10 mouse cellular contexts compared by ENCODE assay signal in the genomic region with DNA sequence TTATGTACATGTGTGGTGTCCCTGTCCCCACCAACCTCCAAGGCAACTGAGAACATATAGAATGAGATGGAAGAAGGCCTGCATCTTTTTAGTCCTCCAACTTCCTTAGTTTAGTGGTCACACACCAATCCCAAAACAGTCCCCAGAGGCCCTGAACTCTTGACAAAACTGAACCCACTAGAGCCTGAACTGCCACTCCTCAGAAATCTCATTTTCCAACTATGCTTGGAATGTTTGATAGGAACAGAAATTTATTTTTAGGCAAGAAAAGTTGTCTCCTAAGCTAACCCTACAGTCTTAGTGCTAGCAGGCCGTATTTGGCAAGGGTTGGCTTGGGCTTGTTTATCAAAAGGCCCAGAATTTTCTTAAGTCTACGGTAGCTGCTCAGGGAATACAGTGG. TPM values are rescaled to one million over a fixed set of nuclear protein-coding genes. Genes with fewer than 3 reads are reported as not detected.
DNase-seq lines count a peak whose midpoint lies in the region; ATAC-seq and TF ChIP-seq lines count a peak whose summit lies in the region.
"Had no signal": no experiment of that assay in that cellular context is flagged by ENCODE, and none has a peak within 500 bp of the region (broad histone marks: within the 10 kb centered on the region; RNA-seq: fewer than 3 reads in every experiment).

No protein-coding gene starts in this region.

- ATAC-seq in heart, embryonic 12.5 days (ENCODE audit: insufficient number of reproducible peaks, low FRiP score) = no peak
- no peak for ATAC-seq in lung, embryonic 14.5 days (ENCODE audit: insufficient read depth)
- ATAC-seq in embryonic facial prominence, embryonic 15.5 days (ENCODE audit: insufficient number of reproducible peaks, low FRiP score, low TSS enrichment, low read depth) = no peak
- ATAC-seq in liver, embryonic 15.5 days (ENCODE audit: insufficient read depth) = no peak
- no peak for ATAC-seq in megakaryocyte progenitor cell, adult 5-6 weeks (replicated peaks; ENCODE audit: poor library complexity)
- ATAC-seq: forebrain, embryonic 13.5 days had no signal

- peak overlapping the region; percentile 42; the same call in 1 of the 2 replicates for H3K9ac ChIP-seq in heart, embryonic 12.5 days
- no peak overlapping the region; the same call in 1 of the 2 replicates for H3K9ac ChIP-seq in lung, embryonic 14.5 days
- no peak overlapping the region; the same call in 1 of the 2 replicates for H3K9ac ChIP-seq in embryonic facial prominence, embryonic 15.5 days
- no peak overlapping the region for H3K9ac ChIP-seq in liver, embryonic 15.5 days
- H3K9ac ChIP-seq: forebrain, embryonic 13.5 days had no signal

- TF ChIP-seq CTCF in lung, embryonic 14.5 days (IDR thresholded peaks at IDR 0.05; ENCODE audit: low read depth) = no peak

- intact Hi-C loops in heart, postnatal 14 days (cut with DNase I) = no loop called here

- H3K4me2 ChIP-seq in heart, embryonic 12.5 days = peak overlapping the region; percentile 20; the same call in 1 of the 2 replicates
- peak overlapping the region; percentile 21; the same call in 1 of the 2 replicates for H3K4me2 ChIP-seq in lung, embryonic 14.5 days
- H3K4me2 ChIP-seq in embryonic facial prominence, embryonic 15.5 days (replicated peaks) = no peak overlapping the region
- no peak overlapping the region for H3K4me2 ChIP-seq in liver, embryonic 15.5 days
- H3K4me2 ChIP-seq: forebrain, embryonic 13.5 days had no signal

- WGBS in heart, embryonic 12.5 days = 37% methylated on average over 2 of the region's 2 CpGs
- WGBS in lung, embryonic 14.5 days = 53% methylated on average over 2 of the region's 2 CpGs
- 66% methylated on average over 2 of the region's 2 CpGs for WGBS in embryonic facial prominence, embryonic 15.5 days
- 79% methylated on average over 2 of the region's 2 CpGs for WGBS in liver, embryonic 15.5 days (ENCODE audit: insufficient replicate concordance)

- no peaks in the 10 kb centered on the region for H3K9me3 ChIP-seq in heart, embryonic 12.5 days (replicated peaks)
- H3K9me3 ChIP-seq in lung, embryonic 14.5 days (ENCODE audit: low read depth, low read length) = no peaks in the 10 kb centered on the region
- H3K9me3 ChIP-seq in embryonic facial prominence, embryonic 15.5 days (replicated peaks) = no peaks in the 10 kb centered on the region
- no peaks in the 10 kb centered on the region for H3K9me3 ChIP-seq in liver, embryonic 15.5 days (replicated peaks)
- H3K9me3 ChIP-seq: forebrain, embryonic 13.5 days had no signal

- no peak overlapping the region for H3K4me3 ChIP-seq in heart, embryonic 12.5 days
- H3K4me3 ChIP-seq in lung, embryonic 14.5 days (ENCODE audit: low read depth, low read length) = no peak overlapping the region
- H3K4me3 ChIP-seq in embryonic facial prominence, embryonic 15.5 days (replicated peaks) = no peak overlapping the region
- no peak overlapping the region for H3K4me3 ChIP-seq in liver, embryonic 15.5 days (replicated peaks)
- H3K4me3 ChIP-seq: forebrain, embryonic 13.5 days had no signal

- peaks cover 28% of the 10 kb centered on the region; the same call in 1 of the 2 replicates for H3K36me3 ChIP-seq in heart, embryonic 12.5 days
- peaks cover 11% of the 10 kb centered on the region; the same call in 1 of the 2 replicates for H3K36me3 ChIP-seq in lung, embryonic 14.5 days (ENCODE audit: insufficient read depth)
- H3K36me3 ChIP-seq in embryonic facial prominence, embryonic 15.5 days = 0 out of 2 replicates have a peak, but pooled peaks cover 12% of the 10 kb centered on the region
- H3K36me3 ChIP-seq in liver, embryonic 15.5 days (replicated peaks) = peaks cover 40% of the 10 kb centered on the region

- no peak for DNase-seq in heart, postnatal 14 days
- DNase-seq in lung, embryonic 14.5 days = no peak
- no peak for DNase-seq in lung, postnatal 14 days
- DNase-seq in ovary, adult 18-20 months (ENCODE audit: low spot score) = no peak
- DNase-seq: lung, adult 2 months had no signal

- H3K27me3 ChIP-seq in heart, embryonic 12.5 days (replicated peaks) = no peaks in the 10 kb centered on the region
- no peaks in the 10 kb centered on the region for H3K27me3 ChIP-seq in lung, embryonic 14.5 days (ENCODE audit: insufficient read depth, low read length)
- no peaks in the 10 kb centered on the region for H3K27me3 ChIP-seq in embryonic facial prominence, embryonic 15.5 days
- no peaks in the 10 kb centered on the region for H3K27me3 ChIP-seq in liver, embryonic 15.5 days

- peaks cover 96% of the 10 kb centered on the region for H3K4me1 ChIP-seq in heart, embryonic 12.5 days (replicated peaks)
- peaks cover 74% of the 10 kb centered on the region for H3K4me1 ChIP-seq in lung, embryonic 14.5 days (ENCODE audit: insufficient read depth)
- peaks cover 91% of the 10 kb centered on the region for H3K4me1 ChIP-seq in embryonic facial prominence, embryonic 15.5 days
- H3K4me1 ChIP-seq in liver, embryonic 15.5 days (replicated peaks) = peaks cover 99% of the 10 kb centered on the region

- peak overlapping the region; percentile 89 for H3K27ac ChIP-seq in heart, embryonic 12.5 days (ENCODE audit: poor library complexity, severe bottlenecking)
- H3K27ac ChIP-seq in lung, embryonic 14.5 days (ENCODE audit: low read depth) = peak overlapping the region; percentile 91
- peak overlapping the region; percentile 89 for H3K27ac ChIP-seq in embryonic facial prominence, embryonic 15.5 days (replicated peaks)
- peak overlapping the region; percentile 45; the same call in 1 of the 2 replicates for H3K27ac ChIP-seq in liver, embryonic 15.5 days (replicated peaks)

RNA-seq across cellular contexts. Expression of a gene that starts 10.4 kb away (rescaled TPM):
- 317 and 318 TPM in 2 replicates for polyA plus RNA-seq in heart, embryonic 12.5 days (2016; fragmentation: Nextera tagmentation; extraction: Ambion mirVana)
- total RNA-seq in heart, postnatal 14 days (2021) = 100 to 1,000 TPM; 110 to 127 TPM
- polyA plus RNA-seq in lung, embryonic 14.5 days (2014; fragmentation: Nextera tagmentation; extraction: Ambion mirVana) = 266 and 270 TPM in 2 replicates
- 321 and 328 TPM in 2 replicates for polyA plus RNA-seq in embryonic facial prominence, embryonic 15.5 days (2015; fragmentation: Nextera tagmentation; extraction: Ambion mirVana)
- 126 and 147 TPM in 2 replicates for polyA plus RNA-seq in liver, embryonic 15.5 days (2015; fragmentation: Nextera tagmentation; extraction: Ambion mirVana)
- total RNA-seq in megakaryocyte progenitor cell, adult 5-6 weeks (2015) = 86.4 and 87.2 TPM in 2 replicates
- total RNA-seq in megakaryocyte progenitor cell, adult 5-6 weeks (2017) = 47.1 and 49.5 TPM in 2 replicates

RNA-seq across cellular contexts. Expression of a gene that starts 29.9 kb away (rescaled TPM):
- polyA plus RNA-seq in heart, embryonic 12.5 days (2016; fragmentation: Nextera tagmentation; extraction: Ambion mirVana) = 254 and 255 TPM in 2 replicates
- 100 to 1,000 TPM; 157 to 159 TPM for total RNA-seq in heart, postnatal 14 days (2021)
- polyA plus RNA-seq in lung, embryonic 14.5 days (2014; fragmentation: Nextera tagmentation; extraction: Ambion mirVana) = 392 and 398 TPM in 2 replicates
- 403 and 405 TPM in 2 replicates for polyA plus RNA-seq in embryonic facial prominence, embryonic 15.5 days (2015; fragmentation: Nextera tagmentation; extraction: Ambion mirVana)
- polyA plus RNA-seq in liver, embryonic 15.5 days (2015; fragmentation: Nextera tagmentation; extraction: Ambion mirVana) = 209 and 222 TPM in 2 replicates
- total RNA-seq in megakaryocyte progenitor cell, adult 5-6 weeks (2015) = 248 and 305 TPM in 2 replicates
- 384 and 406 TPM in 2 replicates for total RNA-seq in megakaryocyte progenitor cell, adult 5-6 weeks (2017)

RNA-seq across cellular contexts. Expression of a gene that starts 30.1 kb away (rescaled TPM):
- polyA plus RNA-seq in heart, embryonic 12.5 days (2016; fragmentation: Nextera tagmentation; extraction: Ambion mirVana) = 5.8 and 6.5 TPM in 2 replicates
- 1 to 10 TPM in 1 of 2 experiments, under 1 TPM in 1; 0.96 to 2.4 TPM for total RNA-seq in heart, postnatal 14 days (2021)
- 8.5 and 10.7 TPM in 2 replicates for polyA plus RNA-seq in lung, embryonic 14.5 days (2014; fragmentation: Nextera tagmentation; extraction: Ambion mirVana)
- polyA plus RNA-seq in embryonic facial prominence, embryonic 15.5 days (2015; fragmentation: Nextera tagmentation; extraction: Ambion mirVana) = 7.5 and 7.7 TPM in 2 replicates
- 21.6 and 26.3 TPM in 2 replicates for polyA plus RNA-seq in liver, embryonic 15.5 days (2015; fragmentation: Nextera tagmentation; extraction: Ambion mirVana)
- 38.5 and 49.8 TPM in 2 replicates for total RNA-seq in megakaryocyte progenitor cell, adult 5-6 weeks (2015)
- 62.8 and 65.6 TPM in 2 replicates for total RNA-seq in megakaryocyte progenitor cell, adult 5-6 weeks (2017)

Comparison
In these comparisons a context has a peak if more than half of its experiments do, and no peak if none do; other contexts are left out.
1. H3K4me2 ChIP-seq: peak in heart, embryonic 12.5 days (single experiment) and lung, embryonic 14.5 days (single experiment); none in embryonic facial prominence, embryonic 15.5 days (single experiment) and liver, embryonic 15.5 days (single experiment).
2. Peak in every context shown above with its lines, with median percentiles within 50 percentile points of each other: H3K27ac ChIP-seq.